Mouse (Mus musculus) testis, adult 2 months (tissue): ENCODE data around the gene Gcsam.

Experiments
- CTCF ChIP-seq: fragments of 200-500 bp; IDR thresholded peaks from 2 replicates; pipeline ENCODE4 v1.5.1; 2012; ENCODE audit warnings: low read depth, mild to moderate bottlenecking, inconsistent platforms, low read length, moderate library complexity; ENCODE audit not compliant: control insufficient read depth, insufficient read depth, insufficient replicate concordance
- POLR2A ChIP-seq: fragments of 200-500 bp; IDR thresholded peaks from 2 replicates; pipeline ENCODE4 v1.6.1; 2012; ENCODE audit warnings: low read depth, mild to moderate bottlenecking, inconsistent platforms, low read length, moderate library complexity; ENCODE audit not compliant: control insufficient read depth

DNA sequence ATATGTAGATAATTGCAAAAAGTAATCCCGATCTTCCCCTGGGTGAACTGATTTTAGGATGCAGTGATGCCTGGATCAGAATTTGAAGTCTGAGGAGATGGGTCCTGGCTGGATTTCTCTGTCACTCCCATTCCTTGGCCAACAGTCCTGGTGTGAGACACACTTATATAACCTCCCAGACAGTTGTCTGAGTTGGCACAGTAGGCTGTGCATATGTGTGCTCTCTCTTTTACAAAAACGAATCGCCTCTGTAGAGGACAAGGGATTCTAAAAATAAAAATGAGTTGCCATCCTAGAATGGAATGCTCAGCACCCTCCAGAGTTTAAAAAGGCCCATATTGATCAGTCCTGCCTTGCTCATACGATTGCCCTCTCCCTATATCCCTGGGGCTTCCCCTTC, 49.4 kb downstream of the Gcsam start:
- TF ChIP-seq CTCF (no peak), POLR2A (no peak)
